Mouse (Mus musculus) CH12.LX (cell line): ENCODE results near the gene Kptn. TPM values are rescaled to one million over a fixed set of nuclear protein-coding genes. Genes with fewer than 3 reads are reported as not detected.

ENCODE experiments used
- DNase-seq: peaks from one replicate; pipeline ENCODE4 v3.0.0-alpha.2; 2013; ENCODE audit errors: extremely low read depth
- H3K27ac ChIP-seq: 2 replicates; pipeline ENCODE4 v1.5.1; 2012; ENCODE audit warnings: low read depth, mild to moderate bottlenecking, control low read depth, moderate library complexity; ENCODE audit not compliant: insufficient read depth
- H3K27me3 ChIP-seq: replicated peaks from 2 replicates; pipeline ENCODE3; 2012; ENCODE audit warnings: inconsistent platforms
- H3K36me3 ChIP-seq, 2 experiments: replicated peaks in 1 of 2; 2 replicates each; pipeline versions ENCODE3 to v1.6.1; 2012; ENCODE audit warnings: inconsistent platforms in 1 of 2, low read length in 1 of 2, mild to moderate bottlenecking in 1 of 2, mixed read lengths in 1 of 2, moderate library complexity in 1 of 2; ENCODE audit not compliant: control insufficient read depth in 1 of 2, insufficient read depth in 1 of 2
- H3K4me1 ChIP-seq, 2 experiments: 2 replicates each; pipeline ENCODE4 v1.6.1; 2012; ENCODE audit warnings: inconsistent platforms in 1 of 2, moderate library complexity in 1 of 2; ENCODE audit not compliant: insufficient read depth in 2 of 2, control insufficient read depth in 1 of 2
- H3K4me2 ChIP-seq: 2 replicates; pipeline ENCODE4 v1.6.1; 2012; ENCODE audit warnings: low read depth, mild to moderate bottlenecking, control low read depth; ENCODE audit not compliant: poor library complexity, insufficient read depth, severe bottlenecking
- H3K4me3 ChIP-seq, 3 experiments: fragments of 150-350 bp in 1 of 3; sonication (generic) in 1 of 3; replicated peaks in 1 of 3; 2 replicates each; pipeline versions ENCODE3 to v1.5.1; 2011 to 2012; ENCODE audit warnings: low read depth in 2 of 3, low read length in 2 of 3, mild to moderate bottlenecking in 2 of 3, moderate library complexity in 2 of 3, control low read depth in 1 of 3, improper control_type of control experiment in 1 of 3, inconsistent platforms in 1 of 3, mixed read lengths in 1 of 3; ENCODE audit not compliant: poor library complexity in 1 of 3
- H3K79me2 ChIP-seq: replicated peaks from 2 replicates; pipeline ENCODE4 v1.6.1; 2012; ENCODE audit warnings: mild to moderate bottlenecking, moderate library complexity; ENCODE audit not compliant: control insufficient read depth, poor library complexity, insufficient read depth, severe bottlenecking; ENCODE audit errors: extremely low read depth
- H3K9ac ChIP-seq: 2 replicates; pipeline ENCODE4 v1.6.1; 2012; ENCODE audit warnings: low read depth, mild to moderate bottlenecking, control low read depth, moderate library complexity; ENCODE audit not compliant: insufficient read depth
- H3K9me3 ChIP-seq: replicated peaks from 2 replicates; pipeline ENCODE3; 2012; ENCODE audit warnings: low read length, inconsistent platforms, mixed read lengths
- CHD2 ChIP-seq: IDR thresholded peaks from 2 replicates; pipeline ENCODE4 v1.6.1; 2011; ENCODE audit warnings: low read length, improper control_type of control experiment
- CTCF ChIP-seq, 2 experiments: IDR thresholded peaks in 1 of 2; conservative IDR thresholded peaks in 1 of 2; 2 replicates each; pipeline ENCODE4 v1.5.1; 2011 to 2012; ENCODE audit warnings: low read depth in 2 of 2, low read length in 2 of 2, improper control_type of control experiment in 1 of 2, inconsistent platforms in 1 of 2, mild to moderate bottlenecking in 1 of 2, moderate library complexity in 1 of 2
- E2F4 ChIP-seq: IDR thresholded peaks from 2 replicates; pipeline ENCODE4 v1.6.1; 2011; ENCODE audit warnings: low read depth, low read length, improper control_type of control experiment; ENCODE audit not compliant: insufficient replicate concordance
- ETS1 ChIP-seq: conservative IDR thresholded peaks from 2 replicates; pipeline ENCODE4 v1.6.1; 2012; ENCODE audit warnings: low read depth, mild to moderate bottlenecking, inconsistent platforms, low read length, improper control_type of control experiment, moderate library complexity
- GABPA ChIP-seq: IDR thresholded peaks from 2 replicates; pipeline ENCODE4 v1.6.1; 2012; ENCODE audit warnings: low read depth, low read length, improper control_type of control experiment, inconsistent platforms; ENCODE audit not compliant: insufficient replicate concordance
- IRF4 ChIP-seq: IDR thresholded peaks from 2 replicates; pipeline ENCODE4 v1.6.1; 2014; ENCODE audit warnings: low read depth, mild to moderate bottlenecking, inconsistent platforms, low read length, improper control_type of control experiment
- JUND ChIP-seq: conservative IDR thresholded peaks from 2 replicates; pipeline ENCODE4 v1.6.1; 2011; ENCODE audit warnings: low read depth, low read length, improper control_type of control experiment
- MAFK ChIP-seq: IDR thresholded peaks from 2 replicates; pipeline ENCODE4 v1.6.1; 2011; ENCODE audit warnings: low read length, improper control_type of control experiment; ENCODE audit not compliant: insufficient replicate concordance
- MAX ChIP-seq: IDR thresholded peaks from 2 replicates; pipeline ENCODE4 v1.6.1; 2011; ENCODE audit warnings: low read length, improper control_type of control experiment
- MAZ ChIP-seq: IDR thresholded peaks from 2 replicates; pipeline ENCODE4 v1.6.1; 2012; ENCODE audit warnings: low read depth, mild to moderate bottlenecking, inconsistent platforms, low read length, improper control_type of control experiment, moderate library complexity
- MEF2A ChIP-seq: IDR thresholded peaks from 2 replicates; pipeline ENCODE4 v1.6.1; 2014; ENCODE audit warnings: low read depth, mild to moderate bottlenecking, inconsistent platforms, low read length, improper control_type of control experiment, borderline replicate concordance
- MXI1 ChIP-seq: IDR thresholded peaks from 2 replicates; pipeline ENCODE4 v1.6.1; 2011; ENCODE audit warnings: mild to moderate bottlenecking, low read depth, low read length, improper control_type of control experiment
- NELFE ChIP-seq: IDR thresholded peaks from 2 replicates; pipeline ENCODE4 v1.6.1; 2011; ENCODE audit warnings: low read depth, low read length, improper control_type of control experiment
- POLR2A ChIP-seq: IDR thresholded peaks from 2 replicates; pipeline ENCODE4 v1.6.1; 2011; ENCODE audit warnings: low read depth, mild to moderate bottlenecking, improper control_type of control experiment, low read length
- RAD21 ChIP-seq: IDR thresholded peaks from 2 replicates; pipeline ENCODE4 v1.6.1; 2011; ENCODE audit warnings: low read depth, mild to moderate bottlenecking, low read length, improper control_type of control experiment, moderate library complexity
- TBP ChIP-seq: conservative IDR thresholded peaks from 2 replicates; pipeline ENCODE4 v1.6.1; 2011; ENCODE audit warnings: low read depth, low read length, improper control_type of control experiment
- UBTF ChIP-seq: IDR thresholded peaks from 2 replicates; pipeline ENCODE4 v1.6.1; 2012; ENCODE audit warnings: low read depth, mild to moderate bottlenecking, inconsistent platforms, low read length, improper control_type of control experiment, moderate library complexity
- USF1 ChIP-seq: IDR thresholded peaks from 2 replicates; pipeline ENCODE4 v1.6.1; 2014; ENCODE audit warnings: low read depth, mild to moderate bottlenecking, inconsistent platforms, low read length, improper control_type of control experiment
- ZC3H11A ChIP-seq: IDR thresholded peaks from 2 replicates; pipeline ENCODE4 v1.6.1; 2012; ENCODE audit warnings: low read depth, mild to moderate bottlenecking, inconsistent platforms, low read length, improper control_type of control experiment
- ZKSCAN1 ChIP-seq: IDR thresholded peaks from 2 replicates; pipeline ENCODE4 v1.6.1; 2012; ENCODE audit warnings: low read depth, inconsistent platforms, low read length, improper control_type of control experiment, borderline replicate concordance
- dilution Hi-C: fragments of 300-500 bp; cut with MboI; formaldehyde crosslinking; loops from 2 replicates; pipeline ENCODE4 v1.14.3; 2020; ENCODE audit warnings: low sequenced_read_pairs; ENCODE audit not compliant: extremely low pct_unique_long_range_greater_than_20kb, extremely low pct_ligation_motif_present
- in situ Hi-C: fragments of 300-500 bp; cut with MboI; formaldehyde crosslinking; loops from 3 replicates; pipeline ENCODE4 v1.14.3; 2019; ENCODE audit warnings: low sequenced_read_pairs, low pct_ligation_motif_present, low pct_unique_long_range_greater_than_20kb, mixed read lengths
- polyA plus RNA-seq: library from polyadenylated mRNA; unstranded; fragments of >175 nt; gene quantifications from 2 replicates; pipeline ENCODE4 v1.2.1, GENCODE M21; 2012; ENCODE audit warnings: low read depth; ENCODE audit not compliant: insufficient read length
- total RNA-seq, 2 experiments: library from RNA; depleted of rRNA; stranded (reverse); fragments of 300-350 nt in 1 of 2; fragments of >200 nt in 1 of 2; gene quantifications; 2 replicates each; pipeline ENCODE4 v1.2.3; 2012 to 2014

Kptn gene
- total and polyA plus RNA-seq, 3 experiments = 14.5 to 25.4 (median 17.5) TPM

DNA sequence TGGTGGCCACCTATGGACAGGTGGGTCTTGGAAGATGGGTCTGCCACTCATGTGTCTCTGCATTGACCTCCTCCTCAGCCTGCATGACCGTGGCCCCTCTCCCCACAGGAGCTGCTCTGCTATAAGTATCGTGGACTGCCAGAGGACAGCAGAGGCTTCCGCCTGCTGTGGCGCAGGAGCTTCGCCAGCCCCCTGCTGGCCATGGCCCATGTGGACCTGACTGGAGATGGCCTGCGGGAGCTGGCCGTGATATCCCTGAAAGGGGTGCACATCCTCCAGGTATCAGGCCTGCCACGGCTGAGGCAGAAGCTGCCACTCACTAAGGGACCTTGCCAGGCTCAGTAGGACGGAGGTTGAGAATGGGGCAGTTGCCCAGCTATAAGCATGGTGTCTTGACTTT, 6.1 kb downstream of the Kptn start:
- Histone ChIP-seq H3K27ac (no peak overlapping the region), H3K4me3 (no peak overlapping the region), H3K9me3 (no peaks in the 10 kb centered on the region), H3K9ac (no peak overlapping the region), H3K36me3 (peaks cover 8 to 67% of the 10 kb centered on the region in 2 experiments), H3K27me3 (no peaks in the 10 kb centered on the region), H3K4me2 (no peak overlapping the region), H3K4me1 (peaks cover 3 to 22% of the 10 kb centered on the region in 2 experiments; a peak in 3 of 4 replicates), H3K79me2 (no peaks in the 10 kb centered on the region)
- dilution Hi-C loops (no loop called here), in situ Hi-C loops (no loop called here)
- TF ChIP-seq IRF4 (no peak), JUND (no peak), MAZ (no peak), MAX (no peak), E2F4 (no peak), POLR2A (no peak), RAD21 (no peak), USF1 (no peak), MAFK (no peak), ZKSCAN1 (no peak), CHD2 (no peak), UBTF (no peak), GABPA (no peak), MXI1 (no peak), CTCF (conservative IDR thresholded peaks at IDR 0.05 in 1 of 2, IDR thresholded peaks at IDR 0.05 in 1 of 2; ENCODE audit: low read depth in 2 of 2, low read length in 2 of 2) (no peak), ETS1 (no peak), TBP (no peak), NELFE (no peak), ZC3H11A (no peak)
- no peak for DNase-seq

DNA sequence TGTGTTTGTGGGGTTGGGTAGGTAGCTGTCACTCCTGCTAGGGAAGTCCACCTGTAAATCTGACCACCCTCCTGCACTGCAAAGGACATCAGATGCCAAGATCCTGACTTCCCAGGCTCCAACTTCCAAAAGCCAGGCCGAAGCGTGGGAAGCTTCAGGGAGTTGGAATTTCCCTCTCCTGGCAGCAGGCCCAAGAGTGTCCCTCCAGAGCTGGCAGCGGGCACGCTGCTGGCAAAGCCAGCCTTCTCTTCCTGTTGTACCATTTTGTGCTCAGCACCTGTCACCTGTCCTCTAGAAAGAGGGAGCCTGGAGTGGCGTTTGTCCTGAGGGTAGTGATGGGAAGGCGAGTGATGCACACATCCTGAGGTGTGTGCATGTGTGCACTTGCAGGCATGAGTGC, 8.6 kb downstream of the Kptn start:
- Histone ChIP-seq H3K4me2 (no peak overlapping the region), H3K9ac (no peak overlapping the region), H3K4me1 (peaks cover 11 to 43% of the 10 kb centered on the region in 2 experiments), H3K9me3 (no peaks in the 10 kb centered on the region), H3K27ac (no peak overlapping the region), H3K27me3 (no peaks in the 10 kb centered on the region), H3K79me2 (no peaks in the 10 kb centered on the region), H3K36me3 (peaks cover 8 to 60% of the 10 kb centered on the region in 2 experiments), H3K4me3 (no peak overlapping the region)
- dilution Hi-C loops = no loop called here
- DNase-seq = no peak
- in situ Hi-C loops = no loop called here
- TF ChIP-seq MEF2A = no peak
- TF ChIP-seq ZC3H11A = no peak
